Mouse (Mus musculus): ENCODE results near the gene Arhgap15. TPM values are rescaled to one million over a fixed set of nuclear protein-coding genes. Genes with fewer than 3 reads are reported as not detected.

Gene Arhgap15
- total RNA-seq, 2 experiments from 2014 or later: 12.0 to 15.2 TPM

DNA sequence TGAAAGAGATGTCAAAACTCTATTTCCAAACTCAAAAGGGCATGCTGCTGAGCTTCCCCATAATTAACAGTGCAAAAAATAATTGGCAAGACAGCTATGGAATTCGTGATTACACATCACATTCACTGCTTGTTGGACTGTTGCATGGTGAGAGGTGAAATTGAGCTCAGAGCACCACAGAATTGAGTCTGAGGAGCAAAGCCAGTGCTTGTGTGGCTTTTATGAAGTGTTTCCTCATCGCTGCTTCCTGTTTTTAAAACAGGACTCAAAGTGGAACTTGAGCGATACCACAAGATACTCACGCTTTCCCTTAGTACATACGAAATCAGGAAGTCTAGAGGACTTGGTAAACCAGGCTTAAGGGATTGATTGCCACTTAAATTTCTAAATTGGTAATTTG lies 24.0 kb downstream of the Arhgap15 start:
- DNase-seq (ENCODE audit: low spot score in 2 of 2): no peak

DNA sequence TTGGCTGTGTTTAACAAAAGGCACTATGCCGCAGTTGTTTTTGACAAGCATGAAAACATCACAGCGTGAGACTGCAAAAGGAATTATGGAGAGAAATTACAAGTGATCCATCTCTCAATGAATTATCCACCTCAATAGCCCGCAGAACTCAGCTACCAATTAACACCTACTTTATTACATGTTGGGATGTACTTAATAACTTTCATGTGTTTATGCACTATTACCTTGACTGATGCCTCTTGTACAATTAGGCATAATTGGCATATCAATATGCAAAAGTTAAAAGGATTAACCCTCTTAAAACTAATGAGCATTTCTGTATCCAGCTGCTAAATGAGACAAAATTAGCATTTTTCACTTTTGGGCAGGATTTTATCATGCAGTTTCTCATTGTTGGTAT lies 33.5 kb downstream of the Arhgap15 start:
- no peak for DNase-seq (ENCODE audit: low spot score in 2 of 2)

GRCm38 (mm10) chr2:43783759-43784735 lies 35.4 kb downstream of the Arhgap15 start:
- DNase-seq (ENCODE audit: low spot score in 2 of 2): peak in 1 of 2 experiments; percentile 29

- DNase-seq (ENCODE audit: low spot score in 2 of 2): no peak
Observed at GRCm38 (mm10) chr2:43786101-43786500, 37.5 kb downstream of the Arhgap15 start.

DNA sequence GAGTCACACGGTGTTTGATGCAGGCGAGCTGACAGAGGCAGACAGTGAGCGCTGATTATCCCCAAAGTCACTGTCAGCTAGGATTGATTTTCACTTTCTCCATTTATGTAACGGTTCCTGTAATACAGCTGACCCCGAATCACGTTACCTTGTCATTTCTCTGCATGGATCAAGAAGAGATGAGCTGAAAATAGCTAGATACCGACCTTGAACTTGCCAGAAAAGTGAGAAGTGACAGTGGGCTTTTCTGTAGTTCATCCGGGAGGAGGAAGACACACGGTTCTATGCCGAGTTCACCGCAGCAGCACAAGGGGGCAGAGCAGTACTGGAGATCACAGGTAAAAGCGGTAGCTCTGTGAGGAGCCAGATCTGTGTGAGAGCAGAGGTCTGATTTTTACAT lies 38.5 kb downstream of the Arhgap15 start:
- DNase-seq (ENCODE audit: low spot score in 2 of 2): peak in 1 of 2 experiments; percentile 63

DNA sequence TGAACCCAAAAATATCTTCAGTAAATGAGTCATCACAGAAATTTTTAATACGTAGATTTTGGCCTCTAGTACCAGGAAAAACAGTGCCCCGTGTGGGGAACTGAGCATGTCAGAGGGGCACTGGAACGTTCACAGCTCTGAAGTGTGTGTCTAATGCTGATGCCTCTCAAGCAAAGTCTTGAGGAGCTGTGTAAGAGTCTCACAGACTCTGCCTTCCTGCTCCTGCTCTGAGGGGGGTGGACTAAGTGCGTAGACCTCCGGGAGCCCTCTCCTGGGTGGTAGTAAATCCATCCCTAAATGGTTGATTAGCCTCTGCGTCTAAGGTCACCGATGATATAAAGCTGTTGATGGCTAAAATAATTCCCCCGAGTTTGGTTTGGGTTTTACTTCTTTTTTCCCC lies 39.9 kb downstream of the Arhgap15 start:
- DNase-seq (ENCODE audit: low spot score in 2 of 2): peak in 1 of 2 experiments; percentile 18

DNA sequence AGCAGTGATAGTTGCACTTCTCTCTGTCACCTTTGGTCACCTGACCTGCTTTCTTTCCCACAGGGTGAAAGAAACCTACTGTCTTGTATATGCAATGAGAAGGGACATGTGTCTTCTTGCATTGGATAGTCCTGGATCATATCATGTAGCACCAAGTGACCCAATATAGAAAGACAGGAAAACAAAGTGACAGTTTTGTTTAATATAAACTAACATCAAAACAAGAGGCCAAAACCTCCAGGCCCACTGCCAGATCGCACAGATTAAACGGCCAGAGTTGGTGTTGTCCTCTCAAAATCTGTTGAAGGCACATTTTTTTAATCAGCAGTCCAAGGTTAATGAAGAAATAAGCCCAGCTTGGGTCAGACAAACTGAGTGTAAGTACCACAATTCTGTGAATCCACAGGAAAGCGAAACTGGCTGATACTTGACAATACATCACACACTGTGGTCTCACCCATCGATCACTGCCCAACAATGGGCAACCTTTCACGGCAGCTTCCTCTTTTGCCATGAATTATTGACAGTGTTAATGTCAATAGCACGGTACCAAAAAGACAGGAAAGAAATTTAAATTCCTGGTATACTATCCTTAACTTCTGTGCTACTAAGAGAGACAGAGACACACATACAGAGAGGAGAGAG lies 41.5 kb downstream of the Arhgap15 start:
- DNase-seq (ENCODE audit: low spot score in 2 of 2): no peak

DNA sequence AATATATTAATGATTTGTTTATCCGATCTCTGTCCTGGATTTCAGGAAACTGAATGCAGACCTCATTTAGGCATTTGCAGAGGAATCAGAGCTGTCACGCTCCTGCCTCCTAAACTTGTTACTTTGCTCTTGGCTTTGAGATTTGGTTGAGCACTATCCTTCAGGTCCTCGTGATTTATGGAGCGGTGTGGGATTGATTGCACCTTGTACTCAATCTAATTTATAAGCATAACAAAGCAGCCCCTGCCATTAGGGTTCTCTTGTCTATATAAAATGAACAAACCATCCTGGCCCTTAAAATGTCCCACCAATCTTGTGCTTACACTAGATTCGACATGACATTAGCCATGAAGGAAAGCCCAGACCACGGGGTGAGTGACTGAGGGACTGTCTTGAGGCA lies 43.0 kb downstream of the Arhgap15 start:
- DNase-seq (ENCODE audit: low spot score in 2 of 2): no peak

DNA sequence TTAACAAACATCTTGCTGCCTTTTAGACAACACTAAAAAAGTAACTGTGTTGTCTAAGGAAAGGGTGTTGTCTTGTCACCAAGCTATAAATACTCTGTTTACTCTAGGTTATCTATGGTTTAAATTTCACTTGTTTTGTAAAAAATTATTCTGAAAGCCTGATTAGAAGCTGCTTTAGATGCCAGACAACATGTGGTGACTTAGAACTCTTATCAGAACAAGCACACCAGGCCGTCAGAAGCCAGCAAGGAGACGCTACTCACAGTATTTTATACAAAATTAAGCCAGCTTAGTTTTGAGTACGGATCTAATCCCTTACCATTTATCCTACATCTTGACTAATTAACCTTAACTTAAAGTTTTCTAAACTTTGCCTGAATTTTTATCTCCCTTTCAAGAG lies 44.5 kb downstream of the Arhgap15 start:
- DNase-seq (ENCODE audit: low spot score in 2 of 2): no peak

GRCm38 (mm10) chr2:43794700-43795099 lies 46.1 kb downstream of the Arhgap15 start:
- DNase-seq (ENCODE audit: low spot score in 2 of 2): no peak

DNA sequence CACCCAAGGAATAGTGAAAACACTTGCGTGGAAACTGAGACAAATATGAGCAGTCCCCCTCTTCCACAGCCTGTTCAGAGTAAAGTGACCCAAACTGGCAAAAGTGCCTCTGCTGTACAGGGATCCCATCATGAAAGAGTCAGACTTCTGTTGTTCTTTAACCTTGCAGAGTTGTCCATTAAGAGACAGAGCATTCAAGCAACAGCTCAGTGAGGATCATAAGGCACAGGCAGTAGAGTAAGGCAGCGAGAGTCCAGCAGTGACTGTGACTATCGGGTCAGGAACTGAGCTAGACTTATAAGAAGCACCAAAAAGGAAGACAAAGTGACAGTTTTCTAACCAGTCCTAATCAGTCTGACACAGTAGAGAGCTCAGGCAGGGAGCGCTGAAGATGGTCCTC lies 47.8 kb downstream of the Arhgap15 start:
- no peak for DNase-seq (ENCODE audit: low spot score in 2 of 2)

DNA sequence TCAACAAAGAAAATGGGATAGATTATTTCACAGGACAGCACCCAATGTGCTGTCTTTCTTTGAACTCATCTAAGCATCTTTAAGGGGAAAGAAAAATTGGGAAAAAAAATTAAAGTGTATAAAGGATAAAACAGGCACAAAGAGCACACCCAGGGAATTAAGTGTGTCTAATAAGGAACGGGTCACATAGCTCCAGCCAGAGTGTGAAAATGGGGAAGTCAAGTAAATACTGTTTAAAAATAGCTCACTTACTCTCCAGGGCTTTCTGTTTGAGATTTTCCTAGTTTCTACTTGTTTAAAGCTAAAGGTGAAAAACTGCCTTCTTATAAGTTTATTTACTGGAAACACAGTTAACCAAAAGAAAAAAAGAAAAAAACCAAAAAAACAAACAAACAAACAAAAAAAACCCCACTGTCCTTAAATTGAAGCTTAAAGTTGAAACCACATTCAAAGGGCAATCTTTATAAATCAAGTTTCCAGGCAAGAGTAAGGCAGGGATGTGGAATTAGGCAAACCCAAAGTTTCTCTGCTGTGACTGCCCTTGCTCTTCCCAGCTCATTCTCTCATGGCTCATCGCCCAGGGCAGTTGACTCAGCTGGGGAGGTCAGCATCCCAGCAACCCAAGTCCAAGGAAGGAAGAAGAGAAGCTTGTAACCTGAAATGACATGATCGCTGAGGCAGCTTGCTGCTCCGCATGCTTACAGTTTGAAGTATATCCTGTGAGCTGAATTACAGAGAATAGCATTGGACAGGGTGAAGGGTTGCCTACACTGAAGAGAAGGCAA lies 57.5 kb downstream of the Arhgap15 start:
- no peak for DNase-seq (ENCODE audit: low spot score in 2 of 2)

DNA sequence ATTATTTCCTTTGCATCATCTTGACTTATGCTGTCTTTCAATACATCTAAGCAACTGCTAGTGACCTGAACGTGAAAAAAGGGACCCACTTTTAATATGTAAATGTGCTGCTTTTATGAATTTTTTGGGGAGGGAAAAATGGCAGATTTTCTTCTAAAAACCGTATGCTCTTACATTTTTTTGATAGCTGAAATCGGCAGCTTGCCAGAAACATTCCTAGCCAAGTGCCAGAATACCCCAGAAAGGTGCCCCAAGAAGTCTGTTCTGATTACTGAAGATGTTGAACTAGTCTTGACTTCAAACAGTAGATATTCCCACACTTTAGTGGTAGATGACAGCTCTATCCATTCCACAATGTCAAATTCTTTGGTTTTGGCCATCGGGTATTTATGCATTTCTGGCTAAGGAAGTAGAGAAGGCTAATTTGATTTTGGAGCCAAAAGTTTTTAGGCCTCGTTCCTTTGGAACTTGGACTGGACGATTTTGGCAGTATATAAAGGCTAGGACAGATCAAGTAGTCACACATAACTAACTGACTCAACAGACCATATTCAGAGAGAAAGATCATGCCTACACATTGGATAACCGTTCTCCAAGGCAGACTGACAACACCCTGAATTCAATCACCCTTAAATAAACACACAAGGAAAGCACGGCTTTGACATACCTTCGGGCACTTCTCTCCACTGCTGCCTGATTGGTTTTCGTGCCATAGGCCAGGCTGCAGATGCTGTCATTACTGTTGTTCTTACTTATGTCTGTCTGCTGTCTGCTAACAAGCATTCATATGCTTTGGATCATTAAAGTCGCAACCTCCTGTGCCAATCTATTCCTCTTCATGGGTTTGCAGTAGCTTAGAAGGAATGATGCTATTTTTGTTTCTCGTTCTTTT lies 67.5 kb downstream of the Arhgap15 start:
- no peak for DNase-seq (ENCODE audit: low spot score in 2 of 2)

- peak; percentile 55 to 67 for DNase-seq (ENCODE audit: low spot score in 2 of 2)
Observed at GRCm38 (mm10) chr2:43816788-43817581, 68.4 kb downstream of the Arhgap15 start.

DNA sequence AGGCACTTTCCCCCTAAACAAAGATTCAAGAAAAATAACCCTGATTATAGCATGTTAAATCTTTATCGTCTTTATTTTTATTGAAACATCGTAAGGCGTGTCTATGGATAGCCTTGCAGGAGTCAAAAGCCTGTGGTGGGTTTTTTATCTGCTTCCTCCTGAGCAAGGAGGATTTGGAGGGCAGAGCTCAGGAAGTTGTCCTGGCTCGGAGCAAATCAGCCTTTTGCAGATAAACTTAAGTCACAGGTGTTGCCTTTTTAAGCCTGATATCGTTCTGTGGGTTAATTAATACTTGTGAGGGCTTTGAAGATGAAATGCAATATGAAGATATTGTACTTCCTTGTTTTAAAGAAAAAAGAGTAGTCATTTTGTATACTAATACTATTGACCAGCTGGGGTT lies 87.3 kb downstream of the Arhgap15 start:
- DNase-seq (ENCODE audit: low spot score in 2 of 2): no peak

DNA sequence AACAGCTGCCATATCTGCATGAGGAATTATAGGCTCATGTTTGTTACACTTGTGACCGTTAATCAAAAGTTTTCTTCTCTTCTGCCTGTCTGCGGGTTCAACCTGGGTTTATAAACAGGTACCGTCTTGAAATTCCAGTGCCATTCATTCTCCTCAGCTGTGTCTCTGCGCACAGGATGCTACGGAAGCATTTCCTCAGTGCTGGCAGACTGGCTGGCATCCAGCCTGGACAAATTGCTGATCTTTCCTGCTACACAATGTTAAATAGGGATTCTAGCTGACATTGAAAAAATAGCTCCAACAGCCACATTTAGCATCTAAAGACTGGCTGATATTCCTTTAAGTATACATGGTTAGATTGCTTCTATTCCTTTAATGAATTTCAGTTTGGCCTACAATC lies 93.0 kb downstream of the Arhgap15 start:
- DNase-seq (ENCODE audit: low spot score in 2 of 2): peak; percentile 18 to 47

DNA sequence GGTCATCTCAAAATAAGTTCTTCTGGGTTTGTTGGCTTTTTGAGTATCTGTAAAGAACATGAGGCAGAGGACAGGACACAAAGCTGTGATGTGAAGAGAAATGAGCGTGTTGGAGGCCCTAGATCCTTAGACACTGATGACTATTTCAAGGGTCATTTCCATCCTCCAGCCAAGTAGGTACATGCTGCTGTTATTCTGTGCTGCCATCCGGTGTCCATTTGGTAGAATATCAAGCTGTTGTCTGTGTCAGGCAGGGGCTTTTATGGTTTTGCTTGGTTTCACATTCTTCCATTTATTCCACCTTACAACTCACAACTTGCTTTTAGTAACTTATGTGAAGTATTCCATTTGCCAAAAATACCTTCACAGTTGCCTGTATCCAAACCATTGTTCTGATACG lies 102.6 kb downstream of the Arhgap15 start:
- DNase-seq (ENCODE audit: low spot score in 2 of 2): peak; percentile 10 to 21

- no peak for DNase-seq (ENCODE audit: low spot score in 2 of 2)
Observed at GRCm38 (mm10) chr2:43862709-43863108, 114.1 kb downstream of the Arhgap15 start.

GRCm38 (mm10) chr2:43902403-43902973 lies 153.9 kb downstream of the Arhgap15 start:
- DNase-seq (ENCODE audit: low spot score in 2 of 2): peak; percentile 79 to 85
